13 mouse cellular contexts compared by ENCODE assay signal in genomic region chr9:41070761-41071181, GRCm38 (mm10).
DNase-seq lines count a peak whose midpoint lies in the region; ATAC-seq and TF ChIP-seq lines count a peak whose summit lies in the region.
"Had no signal": no experiment of that assay in that cellular context is flagged by ENCODE, and none has a peak within 500 bp of the region (broad histone marks: within the 10 kb centered on the region; RNA-seq: fewer than 3 reads in every experiment).

No protein-coding gene starts in this region.

- no peaks in the 10 kb centered on the region for H3K27me3 ChIP-seq in cerebellum, adult 2 months (ENCODE audit: control insufficient read depth, insufficient read depth, low read length)
- H3K27me3 ChIP-seq in liver, adult 2 months (ENCODE audit: control insufficient read depth, insufficient read depth, low read length) = no peaks in the 10 kb centered on the region
- H3K27me3 ChIP-seq: forebrain, embryonic 12.5 days; heart, embryonic 13.5 days; neural tube, embryonic 15.5 days had no signal

- H3K79me2 ChIP-seq in liver, adult 2 months (ENCODE audit: control insufficient read depth, insufficient read depth, low read length) = no peaks in the 10 kb centered on the region

- no peaks in the 10 kb centered on the region for H3K36me3 ChIP-seq in liver, adult 2 months (ENCODE audit: control insufficient read depth, insufficient read depth, low read length)
- H3K36me3 ChIP-seq: forebrain, embryonic 12.5 days; heart, embryonic 13.5 days; neural tube, embryonic 15.5 days had no signal

- no peak for ATAC-seq in cerebellum, adult (ENCODE audit: insufficient number of reproducible peaks, low FRiP score, low TSS enrichment)
- peak; percentile 71 for ATAC-seq in neutrophil, adult 5-6 weeks (ENCODE audit: extremely low read depth, insufficient number of reproducible peaks, low FRiP score, poor library complexity, severe bottlenecking)
- ATAC-seq: intestine, embryonic 16.5 days had no signal

- 60% methylated on average over 5 of the region's 5 CpGs for WGBS in cerebellum, adult 2 months
- 65% methylated on average over 5 of the region's 5 CpGs for WGBS in liver, adult 2 months

- H3K9ac ChIP-seq in liver, adult 2 months (ENCODE audit: low read depth, low read length) = no peak overlapping the region
- H3K9ac ChIP-seq: forebrain, embryonic 12.5 days; heart, embryonic 13.5 days; neural tube, embryonic 15.5 days had no signal

- TF ChIP-seq POLR2A in cerebellum, adult 2 months (IDR thresholded peaks at IDR 0.05; ENCODE audit: borderline replicate concordance, insufficient read depth, low read length) = no peak
- no peak for TF ChIP-seq POLR2A in liver, adult 2 months (IDR thresholded peaks at IDR 0.05; ENCODE audit: extremely low read depth, insufficient read depth, low read length)

- H3K27ac ChIP-seq in cerebellum, adult 2 months (ENCODE audit: insufficient read depth, low read length) = 0 out of 2 replicates have a peak overlapping the region, but pooled peaks have one; percentile 29
- peak overlapping the region; percentile 23; the same call in 1 of the 2 replicates for H3K27ac ChIP-seq in layer of hippocampus, adult 2 months
- no peak overlapping the region for H3K27ac ChIP-seq in liver, adult 2 months (replicated peaks; ENCODE audit: insufficient read depth, low read depth, low read length)
- H3K27ac ChIP-seq: forebrain, embryonic 12.5 days; heart, embryonic 13.5 days; left cerebral cortex, adult 2 months; neural tube, embryonic 15.5 days had no signal

- H3K4me3 ChIP-seq in cerebellum, adult 2 months (replicated peaks; ENCODE audit: insufficient read depth, low read depth, low read length) = no peak overlapping the region
- H3K4me3 ChIP-seq in layer of hippocampus, adult 2 months = no peak overlapping the region
- no peak overlapping the region for H3K4me3 ChIP-seq in liver, adult 2 months (ENCODE audit: insufficient read depth, low read depth, low read length)
- H3K4me3 ChIP-seq: forebrain, embryonic 12.5 days; heart, embryonic 13.5 days; left cerebral cortex, adult 2 months; neural tube, embryonic 15.5 days had no signal

- no peak for TF ChIP-seq CTCF in cerebellum, adult 2 months (IDR thresholded peaks at IDR 0.05; ENCODE audit: borderline replicate concordance, insufficient read depth, low read depth, low read length)
- TF ChIP-seq CTCF in layer of hippocampus, adult 2 months (conservative IDR thresholded peaks at IDR 0.05) = no peak
- TF ChIP-seq CTCF in liver, adult 2 months (IDR thresholded peaks at IDR 0.05; ENCODE audit: low read depth, low read length) = peak; percentile 3; the same call in 1 of the 2 replicates

- peaks cover 39% of the 10 kb centered on the region for H3K4me1 ChIP-seq in cerebellum, adult 2 months (ENCODE audit: control insufficient read depth, insufficient read depth, low read length)
- H3K4me1 ChIP-seq in liver, adult 2 months (ENCODE audit: control insufficient read depth, insufficient read depth, low read length) = no peaks in the 10 kb centered on the region
- H3K4me1 ChIP-seq: forebrain, embryonic 12.5 days had no signal

- DNase-seq in cerebellum, adult 2 months = no peak
- no peak for DNase-seq in layer of hippocampus, adult 2 months (ENCODE audit: low spot score in 2 of 2)
- no peak for DNase-seq in layer of hippocampus, adult 11-12 months (ENCODE audit: low spot score)
- DNase-seq in liver, adult 2 months (ENCODE audit: extremely low read depth, low read depth, low spot score) = peak; percentile 24
- DNase-seq in thymus, adult 18-20 months = no peak
- DNase-seq in frontal cortex, adult 2 months (ENCODE audit: extremely low spot score in 1 of 2, low spot score in 1 of 2) = no peak
